Mouse (Mus musculus): ENCODE measurements around the gene Phrf1.

DNA sequence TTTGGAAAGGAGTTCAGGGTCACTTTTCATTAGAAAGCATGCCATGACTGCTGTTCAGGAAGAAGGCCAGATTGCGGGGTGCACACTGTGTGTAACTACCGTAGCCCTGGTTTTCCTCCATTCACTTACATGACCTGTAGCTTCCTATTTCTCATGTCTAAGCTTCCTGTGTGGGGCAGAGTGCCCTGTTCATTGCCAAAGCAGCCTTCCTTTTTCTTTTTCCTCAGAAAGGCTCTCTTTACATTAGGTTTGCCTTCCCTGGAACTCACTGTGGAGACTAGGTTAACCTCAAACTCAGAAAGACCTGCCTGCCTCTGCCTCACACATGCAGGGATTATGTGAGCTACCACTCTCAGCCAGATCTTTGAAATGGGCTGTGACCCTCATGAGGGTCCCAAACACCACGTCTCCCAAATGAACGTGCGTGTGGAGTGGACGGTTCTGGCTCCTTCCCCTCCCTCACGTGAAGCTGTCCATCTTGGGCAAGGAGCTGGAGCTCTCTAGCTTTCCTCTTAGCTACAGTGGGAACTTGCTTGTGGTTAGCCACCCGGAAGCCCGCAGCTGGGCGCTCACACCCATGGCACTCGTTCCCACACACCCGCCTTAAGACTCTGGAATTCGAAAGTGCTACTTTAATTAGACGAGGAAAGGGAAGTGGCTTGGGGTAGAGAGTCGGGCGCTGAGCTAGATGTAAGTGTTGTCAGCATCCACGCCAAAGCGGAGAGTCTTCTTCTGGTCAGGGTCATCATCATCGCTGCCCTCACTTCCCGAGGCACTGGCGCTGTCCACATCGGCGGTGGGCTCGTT, 40.1 kb downstream of the Phrf1 start:
- TF ChIP-seq POLR2A (IDR thresholded peaks at IDR 0.05; ENCODE audit: borderline replicate concordance, insufficient read depth, low read length) (no peak), CTCF (IDR thresholded peaks at IDR 0.05; ENCODE audit: borderline replicate concordance, insufficient read depth, low read depth, low read length) (no peak)

Measured in cerebellum, adult 2 months (tissue).